Mouse (Mus musculus): ENCODE results near the gene Prrc2b.

The Prrc2b gene

GRCm38 (mm10) chr2:32187019-32187551 is 36.2 kb downstream of the Prrc2b start:
- DNase-seq (ENCODE audit: low spot score in 2 of 2): no peak

GRCm38 (mm10) chr2:32187649-32188048 is 36.8 kb downstream of the Prrc2b start:
- no peak for DNase-seq (ENCODE audit: low spot score in 2 of 2)

GRCm38 (mm10) chr2:32189060-32189681 is 38.3 kb downstream of the Prrc2b start:
- DNase-seq (ENCODE audit: low spot score in 2 of 2): no peak

- DNase-seq (ENCODE audit: low spot score in 2 of 2): no peak
These were observed 39.7 kb downstream of the Prrc2b start for GRCm38 (mm10) chr2:32190620-32191019.

- DNase-seq (ENCODE audit: low spot score in 2 of 2): peak in 1 of 2 experiments; percentile 46
These were observed 41.1 kb downstream of the Prrc2b start for GRCm38 (mm10) chr2:32191872-32192507.

GRCm38 (mm10) chr2:32198977-32199376 is 48.1 kb downstream of the Prrc2b start:
- DNase-seq (ENCODE audit: low spot score in 2 of 2): no peak

GRCm38 (mm10) chr2:32200033-32200432 is 49.2 kb downstream of the Prrc2b start:
- DNase-seq (ENCODE audit: low spot score in 2 of 2): no peak

GRCm38 (mm10) chr2:32200712-32201111 is 49.8 kb downstream of the Prrc2b start:
- DNase-seq (ENCODE audit: low spot score in 2 of 2): no peak

GRCm38 (mm10) chr2:32201527-32201926 is 50.6 kb downstream of the Prrc2b start:
- no peak for DNase-seq (ENCODE audit: low spot score in 2 of 2)

- no peak for DNase-seq (ENCODE audit: low spot score in 2 of 2)
These were observed 53.0 kb downstream of the Prrc2b start for GRCm38 (mm10) chr2:32203853-32204252.

GRCm38 (mm10) chr2:32207682-32208081 is 56.8 kb downstream of the Prrc2b start:
- DNase-seq (ENCODE audit: low spot score in 2 of 2): no peak

- DNase-seq (ENCODE audit: low spot score in 2 of 2): no peak
These were observed 60.8 kb downstream of the Prrc2b start for GRCm38 (mm10) chr2:32211689-32212088.

- no peak for DNase-seq (ENCODE audit: low spot score in 2 of 2)
These were observed 62.1 kb downstream of the Prrc2b start for GRCm38 (mm10) chr2:32213000-32213399.

- no peak for DNase-seq (ENCODE audit: low spot score in 2 of 2)
These were observed 64.7 kb downstream of the Prrc2b start for GRCm38 (mm10) chr2:32215576-32215975.

- DNase-seq (ENCODE audit: low spot score in 2 of 2): no peak
These were observed 65.6 kb downstream of the Prrc2b start for GRCm38 (mm10) chr2:32216506-32216905.

GRCm38 (mm10) chr2:32217656-32218055 is 66.8 kb downstream of the Prrc2b start:
- DNase-seq (ENCODE audit: low spot score in 2 of 2): no peak

- no peak for DNase-seq (ENCODE audit: low spot score in 2 of 2)
These were observed 67.2 kb downstream of the Prrc2b start for GRCm38 (mm10) chr2:32218113-32218512.

- no peak for DNase-seq (ENCODE audit: low spot score in 2 of 2)
These were observed 67.9 kb downstream of the Prrc2b start for GRCm38 (mm10) chr2:32218541-32219334.

- no peak for DNase-seq (ENCODE audit: low spot score in 2 of 2)
These were observed 68.6 kb downstream of the Prrc2b start for GRCm38 (mm10) chr2:32219501-32219900.

- DNase-seq (ENCODE audit: low spot score in 2 of 2): no peak
These were observed 69.1 kb downstream of the Prrc2b start for GRCm38 (mm10) chr2:32220021-32220420.

GRCm38 (mm10) chr2:32220969-32221368 is 70.1 kb downstream of the Prrc2b start:
- no peak for DNase-seq (ENCODE audit: low spot score in 2 of 2)

- DNase-seq (ENCODE audit: low spot score in 2 of 2): no peak
These were observed 70.7 kb downstream of the Prrc2b start for GRCm38 (mm10) chr2:32221577-32221976.

- DNase-seq (ENCODE audit: low spot score in 2 of 2): no peak
These were observed 71.2 kb downstream of the Prrc2b start for GRCm38 (mm10) chr2:32222057-32222456.

Measured in urinary bladder, postnatal 4 days (tissue).